ENCODE assay signal across 19 mouse cellular contexts in the genomic region with DNA sequence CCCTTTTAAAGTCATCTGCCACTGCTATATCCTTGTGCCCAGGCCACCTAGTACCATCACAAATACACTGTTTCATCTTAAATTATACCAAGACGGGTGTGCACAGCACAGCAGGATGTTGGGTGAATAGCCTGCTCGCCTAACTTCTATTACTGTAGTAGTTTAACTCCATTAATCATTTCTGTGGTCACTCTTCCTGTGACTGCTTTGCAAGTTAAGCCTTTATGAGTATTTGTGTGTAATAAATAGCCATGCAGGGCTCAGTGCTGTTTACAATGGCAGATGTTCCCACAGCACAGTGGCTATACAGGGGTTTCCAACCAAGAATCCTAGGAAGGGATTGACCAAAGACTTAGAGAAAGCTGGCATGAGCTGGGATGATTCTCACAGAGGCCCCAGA. TPM values are rescaled to one million over a fixed set of nuclear protein-coding genes. Genes with fewer than 3 reads are reported as not detected.
DNase-seq lines count a peak whose midpoint lies in the region; ATAC-seq and TF ChIP-seq lines count a peak whose summit lies in the region.
"Had no signal": no experiment of that assay in that cellular context is flagged by ENCODE, and none has a peak within 500 bp of the region (broad histone marks: within the 10 kb centered on the region; RNA-seq: fewer than 3 reads in every experiment).

No protein-coding gene starts in this region.

- ATAC-seq in forebrain, embryonic 15.5 days (replicated peaks): no peak
- no peak for ATAC-seq in forebrain, embryonic 11.5 days (replicated peaks; ENCODE audit: low FRiP score)
- no peak for ATAC-seq in heart, embryonic 13.5 days (ENCODE audit: extremely low read depth, insufficient number of reproducible peaks, low FRiP score, low TSS enrichment)
- ATAC-seq in kidney, embryonic 15.5 days (replicated peaks; ENCODE audit: low FRiP score): no peak
- no peak for ATAC-seq in lung, postnatal 0 days
- ATAC-seq: CD4-positive, CD25-positive, alpha-beta regulatory T cell, adult 4 months; intestine, postnatal 0 days; liver, embryonic 12.5 days had no signal

- H3K4me1 ChIP-seq in forebrain, embryonic 15.5 days: no peaks in the 10 kb centered on the region
- no peaks in the 10 kb centered on the region for H3K4me1 ChIP-seq in forebrain, embryonic 11.5 days (replicated peaks; ENCODE audit: control insufficient read depth, insufficient read depth, low read length)
- peaks cover 31% of the 10 kb centered on the region for H3K4me1 ChIP-seq in heart, embryonic 13.5 days
- H3K4me1 ChIP-seq in kidney, embryonic 15.5 days: no peaks in the 10 kb centered on the region
- no peaks in the 10 kb centered on the region for H3K4me1 ChIP-seq in lung, postnatal 0 days (ENCODE audit: insufficient read depth, low read depth, low read length)
- H3K4me1 ChIP-seq: embryonic facial prominence, embryonic 15.5 days; hindbrain, embryonic 12.5 days; limb, embryonic 13.5 days had no signal

- intact Hi-C loops in heart, postnatal 10 days (cut with DNase I): no loop called here

- H3K9ac ChIP-seq in forebrain, embryonic 15.5 days (replicated peaks): no peak overlapping the region
- H3K9ac ChIP-seq in forebrain, embryonic 11.5 days (ENCODE audit: low read length): no peak overlapping the region
- no peak overlapping the region for H3K9ac ChIP-seq in heart, embryonic 13.5 days
- H3K9ac ChIP-seq in kidney, embryonic 15.5 days: no peak overlapping the region
- H3K9ac ChIP-seq in lung, postnatal 0 days (replicated peaks; ENCODE audit: low read depth): no peak overlapping the region
- H3K9ac ChIP-seq: embryonic facial prominence, embryonic 15.5 days; hindbrain, embryonic 12.5 days; limb, embryonic 13.5 days; liver, embryonic 12.5 days had no signal

- DNase-seq in forebrain, embryonic 11.5 days (ENCODE audit: low spot score): no peak
- no peak for DNase-seq in heart, postnatal 10 days
- peak; percentile 20 for DNase-seq in kidney, adult 18-20 months
- DNase-seq in 3T3-L1 (ENCODE audit: low read depth, low spot score): peak; percentile 22
- no peak for DNase-seq in lung, postnatal 0 days (ENCODE audit: low spot score)
- DNase-seq: adrenal gland, postnatal 25 days; gastrocnemius, postnatal 10 days; thymus, postnatal 14 days had no signal

- WGBS in forebrain, embryonic 15.5 days: 93% methylated on average over 2 of the region's 2 CpGs
- WGBS in forebrain, embryonic 11.5 days: 95% methylated on average over 2 of the region's 2 CpGs
- WGBS in heart, embryonic 13.5 days: 90% methylated on average over 2 of the region's 2 CpGs
- 63% methylated on average over 2 of the region's 2 CpGs for WGBS in kidney, embryonic 15.5 days
- 70% methylated on average over 2 of the region's 2 CpGs for WGBS in lung, postnatal 0 days

- no peaks in the 10 kb centered on the region for H3K27me3 ChIP-seq in forebrain, embryonic 15.5 days
- H3K27me3 ChIP-seq in forebrain, embryonic 11.5 days (ENCODE audit: control insufficient read depth, insufficient read depth, low read length): no peaks in the 10 kb centered on the region
- H3K27me3 ChIP-seq in heart, embryonic 13.5 days (replicated peaks): no peaks in the 10 kb centered on the region
- H3K27me3 ChIP-seq in kidney, embryonic 15.5 days: no peaks in the 10 kb centered on the region
- H3K27me3 ChIP-seq in lung, postnatal 0 days (replicated peaks; ENCODE audit: insufficient read depth, low read length): no peaks in the 10 kb centered on the region
- H3K27me3 ChIP-seq: embryonic facial prominence, embryonic 15.5 days; hindbrain, embryonic 12.5 days; limb, embryonic 13.5 days; liver, embryonic 12.5 days had no signal

- H3K9me3 ChIP-seq in forebrain, embryonic 15.5 days: no peaks in the 10 kb centered on the region
- H3K9me3 ChIP-seq in forebrain, embryonic 11.5 days (ENCODE audit: control insufficient read depth, low read length): no peaks in the 10 kb centered on the region
- H3K9me3 ChIP-seq in heart, embryonic 13.5 days: no peaks in the 10 kb centered on the region
- H3K9me3 ChIP-seq in kidney, embryonic 15.5 days (replicated peaks): no peaks in the 10 kb centered on the region
- no peaks in the 10 kb centered on the region for H3K9me3 ChIP-seq in lung, postnatal 0 days (ENCODE audit: low read length)
- H3K9me3 ChIP-seq: embryonic facial prominence, embryonic 15.5 days; hindbrain, embryonic 12.5 days; limb, embryonic 13.5 days; liver, embryonic 12.5 days had no signal

- no peak for TF ChIP-seq CTCF in lung, postnatal 0 days (IDR thresholded peaks at IDR 0.05)

- peaks cover 13% of the 10 kb centered on the region for H3K36me3 ChIP-seq in forebrain, embryonic 15.5 days
- peaks cover 5% of the 10 kb centered on the region; the same call in 1 of the 2 replicates for H3K36me3 ChIP-seq in forebrain, embryonic 11.5 days (ENCODE audit: control insufficient read depth, insufficient read depth, low read length)
- peaks cover 74% of the 10 kb centered on the region for H3K36me3 ChIP-seq in heart, embryonic 13.5 days
- peaks cover 78% of the 10 kb centered on the region for H3K36me3 ChIP-seq in kidney, embryonic 15.5 days
- H3K36me3 ChIP-seq in lung, postnatal 0 days (ENCODE audit: insufficient read depth, low read length): 0 out of 2 replicates have a peak, but pooled peaks cover 4% of the 10 kb centered on the region

- TF ChIP-seq EP300 in lung, postnatal 0 days (IDR thresholded peaks at IDR 0.05): no peak

- no peak overlapping the region for H3K4me2 ChIP-seq in forebrain, embryonic 15.5 days (replicated peaks)
- H3K4me2 ChIP-seq in forebrain, embryonic 11.5 days (ENCODE audit: low read depth, low read length, severe bottlenecking): no peak overlapping the region
- no peak overlapping the region for H3K4me2 ChIP-seq in heart, embryonic 13.5 days
- H3K4me2 ChIP-seq in kidney, embryonic 15.5 days: no peak overlapping the region
- no peak overlapping the region for H3K4me2 ChIP-seq in lung, postnatal 0 days (replicated peaks; ENCODE audit: low read depth, low read length)
- H3K4me2 ChIP-seq: embryonic facial prominence, embryonic 15.5 days; hindbrain, embryonic 12.5 days; limb, embryonic 13.5 days; liver, embryonic 12.5 days; midbrain, embryonic 11.5 days had no signal

- H3K27ac ChIP-seq in forebrain, embryonic 15.5 days (replicated peaks): peak overlapping the region; percentile 61
- no peak overlapping the region for H3K27ac ChIP-seq in forebrain, embryonic 11.5 days (ENCODE audit: low read depth, low read length)
- peak overlapping the region; percentile 43 for H3K27ac ChIP-seq in heart, embryonic 13.5 days (replicated peaks)
- no peak overlapping the region for H3K27ac ChIP-seq in kidney, embryonic 15.5 days
- H3K27ac ChIP-seq in lung, postnatal 0 days (ENCODE audit: low read length): no peak overlapping the region
- H3K27ac ChIP-seq: embryonic facial prominence, embryonic 15.5 days; hindbrain, embryonic 12.5 days; limb, embryonic 13.5 days; liver, embryonic 12.5 days had no signal

- no peak overlapping the region for H3K4me3 ChIP-seq in forebrain, embryonic 15.5 days
- H3K4me3 ChIP-seq in forebrain, embryonic 11.5 days (ENCODE audit: low read depth, low read length): no peak overlapping the region
- H3K4me3 ChIP-seq in heart, embryonic 13.5 days: no peak overlapping the region
- H3K4me3 ChIP-seq in kidney, embryonic 15.5 days (replicated peaks): no peak overlapping the region
- H3K4me3 ChIP-seq in lung, postnatal 0 days (ENCODE audit: low read depth, low read length): no peak overlapping the region
- H3K4me3 ChIP-seq: embryonic facial prominence, embryonic 15.5 days; hindbrain, embryonic 12.5 days; limb, embryonic 13.5 days; liver, embryonic 12.5 days had no signal

RNA-seq across cellular contexts. Expression of a gene that starts 34.0 kb away (rescaled TPM):
- polyA plus RNA-seq in forebrain, embryonic 15.5 days (2015; fragmentation: Nextera tagmentation; extraction: Ambion mirVana): 61.0 and 61.7 TPM in 2 replicates
- polyA plus RNA-seq in forebrain, embryonic 11.5 days (2014; fragmentation: Nextera tagmentation; extraction: Ambion mirVana): 61.6 and 62.9 TPM in 2 replicates
- 21.2 and 24.7 TPM in 2 replicates for polyA plus RNA-seq in heart, embryonic 13.5 days (2015; fragmentation: Nextera tagmentation; extraction: Ambion mirVana)
- 10 to 100 TPM; 48.7 to 50.1 TPM for total RNA-seq in heart, postnatal 10 days (2021)
- polyA plus RNA-seq in kidney, embryonic 15.5 days (2015; fragmentation: Nextera tagmentation; extraction: Ambion mirVana): 45.6 and 46.3 TPM in 2 replicates
- 27.7 and 28.1 TPM in 2 replicates for polyA plus RNA-seq in lung, postnatal 0 days (2015; fragmentation: Nextera tagmentation; extraction: Ambion mirVana)

RNA-seq across cellular contexts. Expression of a gene that starts 48.9 kb away (rescaled TPM):
- 17.9 and 20.2 TPM in 2 replicates for polyA plus RNA-seq in forebrain, embryonic 15.5 days (2015; fragmentation: Nextera tagmentation; extraction: Ambion mirVana)
- 6.5 and 8.4 TPM in 2 replicates for polyA plus RNA-seq in forebrain, embryonic 11.5 days (2014; fragmentation: Nextera tagmentation; extraction: Ambion mirVana)
- polyA plus RNA-seq in heart, embryonic 13.5 days (2015; fragmentation: Nextera tagmentation; extraction: Ambion mirVana): 0.80 and 0.87 TPM in 2 replicates
- 1 to 10 TPM in 1 of 2 experiments, under 1 TPM in 1; 0.89 to 1.7 TPM for total RNA-seq in heart, postnatal 10 days (2021)
- 3.9 and 4.1 TPM in 2 replicates for polyA plus RNA-seq in kidney, embryonic 15.5 days (2015; fragmentation: Nextera tagmentation; extraction: Ambion mirVana)
- polyA plus RNA-seq in lung, postnatal 0 days (2015; fragmentation: Nextera tagmentation; extraction: Ambion mirVana): 0.31 and 0.33 TPM in 2 replicates
- total RNA-seq: granulocyte monocyte progenitor cell, adult 5-6 weeks had no signal

Comparison
In these comparisons a context has a peak if more than half of its experiments do, and no peak if none do; other contexts are left out.
1. H3K27ac ChIP-seq: peak in forebrain, embryonic 15.5 days (single experiment) and heart, embryonic 13.5 days (single experiment); none in forebrain, embryonic 11.5 days (single experiment), kidney, embryonic 15.5 days (single experiment) and lung, postnatal 0 days (single experiment).
2. DNase-seq: peak in kidney, adult 18-20 months (single experiment) and 3T3-L1 (single experiment); none in forebrain, embryonic 11.5 days (single experiment), heart, postnatal 10 days (0 of 2) and lung, postnatal 0 days (single experiment).